Mouse (Mus musculus) B cell, adult (primary cell): Measurements from ENCODE around the gene Gja10. TPM values are rescaled to one million over a fixed set of nuclear protein-coding genes. Genes with fewer than 3 reads are reported as not detected.

Experiments
- total RNA-seq: library from RNA; stranded (reverse); gene quantifications from 4 replicates; pipeline ENCODE4 v1.2.4, GENCODE M21; 2023; ENCODE audit not compliant: inconsistent age

Gja10 gene
- 0.27 TPM in 1 of 4 replicates, not detected in the others for total RNA-seq

GRCm38 (mm10) chr4:32602660-32603059, at the start of gene Gja10:
Gene Gja10 (minus strand): TSS chr4:32602760.

GRCm38 (mm10) chr4:32615034-32615881, 12.7 kb upstream of the Gja10 start, which contains the start of gene Casp8ap2:
Gene Casp8ap2 (plus strand): TSS chr4:32615451.

Other genes starting within 250 kb of the Gja10 start
- 19.5 to 26.0 TPM (median 23.2 TPM) in 4 replicates for gene Casp8ap2, start 12.7 kb upstream of the Gja10 start, total RNA-seq
- 74.5 to 101 TPM (median 78.8 TPM) in 4 replicates for gene Mdn1, start 54.4 kb upstream of the Gja10 start, total RNA-seq
- gene Lyrm2, start 197.5 kb upstream of the Gja10 start, total RNA-seq, result 22.5 to 34.2 TPM (median 32.1 TPM) in 4 replicates